Mouse (Mus musculus) olfactory bulb, adult 2 months (tissue): ENCODE results near the gene Clec16a. TPM values are rescaled to one million over a fixed set of nuclear protein-coding genes. Genes with fewer than 3 reads are reported as not detected.

Experiments
- H3K27ac ChIP-seq: fragments of 200-500 bp; 2 replicates; pipeline ENCODE4 v1.5.1; 2012; ENCODE audit warnings: low read depth, low read length; ENCODE audit not compliant: insufficient read depth
- H3K4me1 ChIP-seq: fragments of 200-500 bp; 2 replicates; pipeline ENCODE4 v1.6.1; 2012; ENCODE audit warnings: low read length; ENCODE audit not compliant: control insufficient read depth, insufficient read depth
- H3K4me3 ChIP-seq: fragments of 200-500 bp; 2 replicates; pipeline ENCODE4 v1.5.1; 2012; ENCODE audit warnings: mild to moderate bottlenecking, low read depth, low read length, moderate library complexity; ENCODE audit not compliant: insufficient read depth
- CTCF ChIP-seq: fragments of 200-500 bp; IDR thresholded peaks from 2 replicates; pipeline ENCODE4 v1.5.1; 2012; ENCODE audit warnings: low read depth, mild to moderate bottlenecking, low read length, moderate library complexity; ENCODE audit not compliant: insufficient read depth
- POLR2A ChIP-seq: fragments of 200-500 bp; IDR thresholded peaks from 2 replicates; pipeline ENCODE4 v1.6.1; 2012; ENCODE audit warnings: mild to moderate bottlenecking, low read depth, low read length, moderate library complexity; ENCODE audit not compliant: insufficient read depth
- WGBS: fragments of 180-500 bp; shearing (Covaris S2); methylation state at CpG from one replicate; pipeline ENCODE4 v1.1.7; 2018; 5-methylcytosine and 5-hydroxymethylcytosine counted together
- polyA plus RNA-seq: library from polyadenylated mRNA; stranded (reverse); fragments of >200 nt; gene quantifications from 2 replicates; pipeline ENCODE4 v1.2.4, GENCODE M21; 2012; ENCODE audit warnings: low replicate concordance; ENCODE audit not compliant: missing spikeins, insufficient read depth, insufficient read length

Clec16a gene
- polyA plus RNA-seq, 1 experiment = 285 TPM

GRCm38 (mm10) chr16:10723816-10724647 lies 178.9 kb downstream of the Clec16a start:
- no peak overlapping the region for H3K4me3 ChIP-seq
- no peak for TF ChIP-seq CTCF
- no peak for TF ChIP-seq POLR2A
- no peaks in the 10 kb centered on the region for H3K4me1 ChIP-seq
- H3K27ac ChIP-seq = no peak overlapping the region
- 85% methylated on average over 5 of the region's 5 CpGs for WGBS

- TF ChIP-seq POLR2A (no peak), CTCF (no peak)
- no peak overlapping the region for H3K27ac ChIP-seq
- H3K4me1 ChIP-seq = no peaks in the 10 kb centered on the region
- WGBS = 74% methylated on average over 2 of the region's 2 CpGs
- no peak overlapping the region for H3K4me3 ChIP-seq
Observed at GRCm38 (mm10) chr16:10725156-10725555, 180.0 kb downstream of the Clec16a start.

GRCm38 (mm10) chr16:10727630-10728029 lies 182.5 kb downstream of the Clec16a start:
- no peak for TF ChIP-seq POLR2A
- no peak for TF ChIP-seq CTCF
- 95% methylated on average over 4 of the region's 4 CpGs for WGBS
- Histone ChIP-seq H3K27ac (no peak overlapping the region), H3K4me3 (no peak overlapping the region), H3K4me1 (0 out of 2 replicates have a peak, but pooled peaks cover 2% of the 10 kb centered on the region)

- Histone ChIP-seq H3K4me3 (no peak overlapping the region), H3K4me1 (0 out of 2 replicates have a peak, but pooled peaks cover 2% of the 10 kb centered on the region), H3K27ac (no peak overlapping the region)
- WGBS = 64% methylated on average over 3 of the region's 3 CpGs
- TF ChIP-seq CTCF (no peak), POLR2A (no peak)
Observed at GRCm38 (mm10) chr16:10728886-10729285, 183.7 kb downstream of the Clec16a start.

- TF ChIP-seq POLR2A (no peak), CTCF (no peak)
- Histone ChIP-seq H3K27ac (no peak overlapping the region), H3K4me1 (0 out of 2 replicates have a peak, but pooled peaks cover 2% of the 10 kb centered on the region), H3K4me3 (no peak overlapping the region)
- 85% methylated on average over 4 of the region's 4 CpGs for WGBS
Observed at GRCm38 (mm10) chr16:10730941-10731340, 185.8 kb downstream of the Clec16a start.

- no peak for TF ChIP-seq POLR2A
- no peak for TF ChIP-seq CTCF
- WGBS = 89% methylated on average over 4 of the region's 4 CpGs
- H3K4me3 ChIP-seq = no peak overlapping the region
- H3K27ac ChIP-seq = no peak overlapping the region
- 0 out of 2 replicates have a peak, but pooled peaks cover 2% of the 10 kb centered on the region for H3K4me1 ChIP-seq
Observed at GRCm38 (mm10) chr16:10731785-10732184, 186.6 kb downstream of the Clec16a start.

- 0 out of 2 replicates have a peak, but pooled peaks cover 2% of the 10 kb centered on the region for H3K4me1 ChIP-seq
- no peak overlapping the region for H3K27ac ChIP-seq
- H3K4me3 ChIP-seq = no peak overlapping the region
- WGBS = 93% methylated on average over 5 of the region's 5 CpGs
- TF ChIP-seq CTCF (no peak), POLR2A (no peak)
Observed at GRCm38 (mm10) chr16:10732421-10732820, 187.3 kb downstream of the Clec16a start.

- WGBS = 63% methylated on average over 2 of the region's 2 CpGs
- Histone ChIP-seq H3K27ac (no peak overlapping the region), H3K4me3 (no peak overlapping the region), H3K4me1 (peaks cover 10% of the 10 kb centered on the region)
- TF ChIP-seq POLR2A (no peak), CTCF (no peak)
Observed at GRCm38 (mm10) chr16:10735781-10736180, 190.6 kb downstream of the Clec16a start.

- Histone ChIP-seq H3K4me1 (peaks cover 7% of the 10 kb centered on the region), H3K4me3 (no peak overlapping the region), H3K27ac (no peak overlapping the region)
- TF ChIP-seq CTCF = no peak
- no peak for TF ChIP-seq POLR2A
- WGBS = 79% methylated on average over 10 of the region's 10 CpGs
Observed at GRCm38 (mm10) chr16:10736364-10736763, 191.2 kb downstream of the Clec16a start.
